Mouse (Mus musculus) cerebellum, adult 9-10 months (tissue): Measurements from ENCODE around the gene Col6a1.

ENCODE experiments used
- DNase-seq: peaks from one replicate; pipeline ENCODE4 v3.0.0; 2022

Gene Col6a1

DNA sequence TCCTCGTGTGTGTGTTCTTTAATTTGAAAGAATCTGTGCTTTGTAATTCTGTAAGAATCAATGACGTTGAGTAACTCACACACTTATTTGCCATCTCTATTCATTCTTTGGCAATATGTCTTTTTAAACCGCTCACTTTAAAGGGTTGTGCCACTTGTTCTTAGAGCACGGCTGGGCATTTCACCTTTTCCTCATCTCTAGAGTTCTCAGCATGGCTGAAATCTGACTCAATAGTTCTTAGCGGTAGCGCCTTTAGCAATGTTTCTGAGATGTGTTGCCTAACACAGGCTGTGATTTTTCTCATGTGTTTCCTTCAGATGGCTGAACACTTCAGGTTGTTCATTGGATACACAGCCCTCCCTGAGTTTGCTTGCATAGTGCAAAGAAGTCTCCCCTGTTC lies 51.4 kb downstream of the Col6a1 start:
- no peak for DNase-seq

DNA sequence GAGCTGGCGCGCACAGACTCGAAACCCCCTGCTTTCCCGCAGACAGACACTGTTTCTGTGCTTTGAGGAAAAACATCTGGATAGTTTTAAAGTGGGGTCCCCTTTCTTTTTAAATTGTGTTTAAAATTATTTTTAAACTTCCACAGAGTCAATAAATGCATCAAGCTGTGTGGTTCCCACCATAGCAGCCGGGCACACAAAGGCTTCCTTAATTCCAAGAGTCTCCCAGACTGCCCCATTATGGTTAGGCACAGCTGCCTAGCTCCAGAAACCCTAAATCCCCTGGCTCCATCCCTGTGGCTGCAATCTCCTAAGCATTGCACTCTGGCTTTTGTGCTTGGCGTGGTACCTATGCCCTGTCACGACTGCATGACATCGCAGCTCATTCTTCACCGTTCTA lies 54.0 kb downstream of the Col6a1 start:
- no peak for DNase-seq

DNA sequence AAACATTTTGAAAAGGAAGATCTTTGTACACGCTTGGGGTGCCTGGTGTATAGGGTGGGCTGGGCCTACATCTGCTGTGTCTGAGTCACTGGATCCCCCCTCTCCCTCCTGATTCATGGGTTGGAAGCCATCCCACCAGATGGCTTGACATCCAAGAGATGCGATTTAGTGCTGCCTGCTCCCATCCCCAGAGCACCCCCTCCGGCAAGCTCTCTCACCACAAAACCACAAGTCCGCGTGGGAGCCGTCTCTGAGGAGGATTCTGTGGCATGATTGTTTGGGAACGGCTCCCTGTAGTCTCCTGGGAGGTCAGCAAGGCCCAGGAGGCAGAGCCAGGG lies 57.1 kb downstream of the Col6a1 start:
- no peak for DNase-seq

DNA sequence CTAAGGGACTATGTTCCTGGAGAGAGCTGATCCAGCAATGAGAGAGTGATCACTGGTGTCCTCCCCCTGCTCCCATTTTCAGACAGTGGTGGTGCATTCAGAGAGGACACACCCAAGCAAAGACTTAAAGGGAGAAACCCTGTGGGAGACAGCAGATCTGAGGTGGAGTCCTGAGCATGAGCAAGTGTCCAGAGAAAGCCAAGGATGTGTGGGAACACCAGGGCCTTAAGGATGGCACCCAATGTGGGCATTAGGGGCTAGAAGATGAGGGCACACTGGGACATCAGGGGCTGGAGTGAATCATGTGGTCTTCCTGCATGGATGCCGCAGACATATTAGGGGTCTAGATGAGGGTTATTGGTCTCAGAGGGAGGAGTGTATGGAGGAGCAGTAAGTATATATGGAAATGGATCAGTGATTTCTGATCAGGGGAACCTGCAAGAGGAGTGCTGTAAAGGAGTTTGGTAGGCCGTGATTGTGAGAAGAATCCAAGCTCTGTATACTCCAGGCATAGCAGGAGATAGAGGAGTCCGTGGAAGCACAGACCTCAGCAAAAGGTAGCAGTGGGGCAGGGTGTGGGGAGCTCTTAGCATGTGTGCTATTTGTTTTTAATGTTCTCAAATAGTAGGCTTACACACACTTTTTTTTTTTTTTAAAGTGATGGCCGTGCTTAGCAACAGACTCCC lies 57.6 kb downstream of the Col6a1 start:
- no peak for DNase-seq

DNA sequence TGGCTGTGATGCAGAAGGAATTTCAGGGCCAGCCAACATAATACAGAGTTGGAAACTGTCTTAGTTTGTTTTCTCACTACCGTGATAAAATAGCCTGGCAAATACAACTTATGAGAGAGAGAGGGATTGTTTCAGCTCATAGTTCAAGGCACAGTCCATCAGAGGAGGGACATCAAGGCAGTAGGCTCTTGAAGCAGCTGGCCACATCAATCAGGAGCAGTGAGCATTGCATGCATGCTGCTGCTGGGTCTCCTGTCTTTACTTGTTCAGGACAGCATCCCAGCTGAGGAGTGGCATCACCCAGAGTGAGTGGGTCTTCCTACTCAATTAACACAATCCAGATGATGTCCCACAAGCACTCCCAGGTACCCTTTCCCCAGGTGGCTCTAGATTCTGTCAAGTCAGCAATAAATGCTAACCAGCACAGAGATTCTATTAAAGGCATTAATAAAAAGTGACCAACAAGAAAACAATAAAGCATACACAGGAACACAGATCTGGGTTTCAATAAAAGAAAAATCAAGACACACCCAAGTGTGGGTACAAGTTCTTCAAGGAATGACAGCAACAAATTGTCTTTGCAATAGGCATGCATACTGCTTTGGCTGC lies 58.7 kb downstream of the Col6a1 start:
- no peak for DNase-seq

DNA sequence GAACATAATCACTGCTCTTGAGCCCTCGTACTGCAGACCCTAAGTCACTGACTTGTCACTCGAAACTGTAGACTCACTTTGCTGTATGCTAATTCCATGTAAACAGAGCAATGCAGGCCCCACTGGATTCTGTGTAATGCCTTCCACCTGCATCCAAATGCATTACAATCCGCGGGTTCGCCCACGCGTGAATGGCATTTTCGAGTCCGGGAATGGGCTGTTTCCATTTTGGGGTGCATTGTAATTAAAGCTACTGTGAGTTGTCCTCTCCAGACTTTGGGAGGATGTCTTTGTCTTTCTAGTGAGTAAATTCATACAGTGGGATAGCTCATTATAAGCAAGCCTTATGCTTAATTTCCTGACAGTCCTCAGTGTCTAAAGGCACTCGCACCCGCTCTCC lies 60.4 kb downstream of the Col6a1 start:
- DNase-seq: no peak

DNA sequence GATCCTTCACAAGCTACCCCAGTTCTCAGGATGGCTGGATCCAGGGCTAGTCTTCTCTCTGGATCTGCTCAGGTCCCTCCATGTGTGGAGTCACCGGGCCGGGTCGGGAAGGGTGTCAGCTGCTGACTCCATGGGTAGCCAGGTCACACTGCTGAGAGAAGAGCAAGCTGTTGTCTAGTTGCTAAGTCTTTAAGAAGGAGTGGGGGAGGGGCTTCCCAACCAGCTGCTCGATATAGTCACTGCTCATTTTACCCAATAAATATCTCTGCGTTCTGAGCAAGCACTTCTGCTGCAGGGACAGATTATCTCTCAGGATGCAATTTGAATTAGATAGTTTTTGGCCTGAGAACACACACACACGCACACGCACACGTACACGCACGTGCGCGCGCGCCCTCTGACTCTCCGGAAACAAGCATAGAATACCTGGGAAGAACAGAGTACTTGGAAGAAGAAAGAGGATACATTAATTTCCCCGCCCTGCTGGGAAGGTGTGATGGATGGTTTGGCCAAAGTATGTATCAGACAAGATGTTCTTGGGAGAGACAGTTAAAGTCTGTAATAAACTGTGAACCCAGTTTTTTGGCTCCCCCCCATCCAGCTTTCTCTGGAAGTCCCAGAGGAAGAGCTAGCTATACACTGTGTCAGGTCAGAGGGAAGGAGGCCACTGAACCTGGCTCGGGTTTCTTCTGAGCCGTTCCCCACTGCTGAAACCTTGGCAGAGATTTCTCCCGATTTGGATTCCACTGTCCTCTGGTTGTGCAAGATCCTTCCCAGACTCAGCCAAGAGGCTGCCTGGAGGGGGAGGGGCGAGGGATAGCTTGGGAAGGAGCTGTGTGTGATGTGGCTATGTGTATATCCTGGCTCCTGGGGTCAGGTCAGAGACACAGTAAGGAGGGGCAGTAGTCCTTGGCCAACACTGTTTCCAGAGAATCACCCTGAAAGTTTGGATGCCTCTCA lies 61.5 kb downstream of the Col6a1 start:
- peak; percentile 54 for DNase-seq
